Mouse (Mus musculus): ENCODE data around the gene Scamp4.
A peak's percentile ranks its signal among the peaks of the same experiment; 100 is the strongest.

- peak; percentile 35 to 75; a peak in 3 of 4 replicates for TF ChIP-seq CTCF (conservative IDR thresholded peaks at IDR 0.05 in 1 of 2, IDR thresholded peaks at IDR 0.05 in 1 of 2; ENCODE audit: low read depth in 2 of 2, low read length in 2 of 2)
- no peak for TF ChIP-seq POLR2A (IDR thresholded peaks at IDR 0.05; ENCODE audit: low read depth, low read length)
- TF ChIP-seq MXI1 (IDR thresholded peaks at IDR 0.05; ENCODE audit: low read depth, low read length), result no peak
- no peak for TF ChIP-seq CHD2 (IDR thresholded peaks at IDR 0.05; ENCODE audit: low read length)
- no peak for TF ChIP-seq E2F4 (IDR thresholded peaks at IDR 0.05; ENCODE audit: insufficient replicate concordance, low read depth, low read length)
- no peak for TF ChIP-seq EP300 (IDR thresholded peaks at IDR 0.05; ENCODE audit: low read length)
- TF ChIP-seq RAD21 (IDR thresholded peaks at IDR 0.05; ENCODE audit: low read depth, low read length), result peak; percentile 57
- no peak for TF ChIP-seq HCFC1 (IDR thresholded peaks at IDR 0.05; ENCODE audit: low read depth, low read length)
- no peak for TF ChIP-seq RCOR1 (conservative IDR thresholded peaks at IDR 0.05; ENCODE audit: low read depth, low read length)
- TF ChIP-seq ZC3H11A (IDR thresholded peaks at IDR 0.05; ENCODE audit: low read depth, low read length), result no peak
- TF ChIP-seq MAX (IDR thresholded peaks at IDR 0.05; ENCODE audit: low read length), result no peak
Measured at GRCm38 (mm10) chr10:80557346-80557965, 45.2 kb upstream of the Scamp4 start.
